Mouse (Mus musculus): ENCODE results near the gene Lin54. TPM values are rescaled to one million over a fixed set of nuclear protein-coding genes. Genes with fewer than 3 reads are reported as not detected.
A peak's percentile ranks its signal among the peaks of the same experiment; 100 is the strongest.

The Lin54 gene
- polyA plus RNA-seq, 1 experiment from 2014 or later: 10.2 TPM

DNA sequence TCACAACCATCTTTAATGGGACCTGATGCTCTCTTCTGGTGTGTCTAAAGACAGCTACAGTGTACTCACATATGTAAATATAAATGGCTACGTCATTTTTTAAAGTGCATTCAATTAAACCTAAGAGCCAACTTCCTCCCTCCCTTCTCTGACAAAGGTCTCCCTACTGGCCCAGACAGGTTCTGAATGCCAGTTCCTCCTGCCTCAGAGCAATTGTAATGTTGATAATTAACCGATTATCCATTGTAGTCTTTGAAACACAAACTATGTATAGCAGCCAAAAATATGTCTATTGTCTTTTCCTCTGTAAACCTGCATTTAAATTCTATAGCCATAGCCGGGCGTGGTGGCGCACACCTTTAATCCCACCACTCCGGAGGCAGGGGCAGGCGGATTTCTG lies 33.1 kb downstream of the Lin54 start:
- no peaks in the 10 kb centered on the region for H3K27me3 ChIP-seq (replicated peaks; ENCODE audit: control insufficient read depth, insufficient read depth, low read length)
- H3K9me3 ChIP-seq (ENCODE audit: control insufficient read depth, low read length): no peaks in the 10 kb centered on the region
- H3K4me1 ChIP-seq (ENCODE audit: control insufficient read depth, insufficient read depth, low read length): no peaks in the 10 kb centered on the region
- no peaks in the 10 kb centered on the region for H3K36me3 ChIP-seq (ENCODE audit: control insufficient read depth, insufficient read depth, low read length)
- H3K4me2 ChIP-seq (ENCODE audit: low read depth, low read length): no peak overlapping the region
- H3K27ac ChIP-seq (ENCODE audit: low read length): no peak overlapping the region
- no peak overlapping the region for H3K9ac ChIP-seq (ENCODE audit: low read depth, low read length)
- ATAC-seq: no peak
- 87% methylated on average over 7 of the region's 7 CpGs for WGBS
- no peak overlapping the region for H3K4me3 ChIP-seq (ENCODE audit: low read length)

DNA sequence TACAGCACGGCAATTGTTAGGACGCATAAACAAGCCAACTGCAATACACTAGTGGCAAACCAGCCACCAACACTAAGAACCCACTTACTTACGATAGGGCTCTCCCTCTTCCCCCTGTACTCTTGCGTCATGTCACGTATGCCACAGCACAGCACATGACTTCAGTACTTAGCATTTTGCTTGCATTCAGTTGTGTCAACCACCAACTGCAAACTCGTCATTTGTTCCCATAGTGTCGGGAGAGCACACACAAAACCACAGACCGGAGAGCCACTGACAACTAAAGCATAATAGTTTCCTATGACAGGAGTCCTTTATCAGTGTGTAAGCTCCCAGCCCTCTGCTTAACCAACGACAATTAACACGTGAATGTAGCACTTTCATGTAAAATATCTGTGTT lies 33.8 kb downstream of the Lin54 start:
- no peaks in the 10 kb centered on the region for H3K4me1 ChIP-seq (ENCODE audit: control insufficient read depth, insufficient read depth, low read length)
- no peak overlapping the region for H3K4me2 ChIP-seq (ENCODE audit: low read depth, low read length)
- H3K36me3 ChIP-seq (ENCODE audit: control insufficient read depth, insufficient read depth, low read length): no peaks in the 10 kb centered on the region
- H3K27me3 ChIP-seq (replicated peaks; ENCODE audit: control insufficient read depth, insufficient read depth, low read length): no peaks in the 10 kb centered on the region
- no peak overlapping the region for H3K4me3 ChIP-seq (ENCODE audit: low read length)
- no peak for ATAC-seq
- no peak overlapping the region for H3K9ac ChIP-seq (ENCODE audit: low read depth, low read length)
- no peaks in the 10 kb centered on the region for H3K9me3 ChIP-seq (ENCODE audit: control insufficient read depth, low read length)
- 87% methylated on average over 10 of the region's 10 CpGs for WGBS
- H3K27ac ChIP-seq (ENCODE audit: low read length): no peak overlapping the region

DNA sequence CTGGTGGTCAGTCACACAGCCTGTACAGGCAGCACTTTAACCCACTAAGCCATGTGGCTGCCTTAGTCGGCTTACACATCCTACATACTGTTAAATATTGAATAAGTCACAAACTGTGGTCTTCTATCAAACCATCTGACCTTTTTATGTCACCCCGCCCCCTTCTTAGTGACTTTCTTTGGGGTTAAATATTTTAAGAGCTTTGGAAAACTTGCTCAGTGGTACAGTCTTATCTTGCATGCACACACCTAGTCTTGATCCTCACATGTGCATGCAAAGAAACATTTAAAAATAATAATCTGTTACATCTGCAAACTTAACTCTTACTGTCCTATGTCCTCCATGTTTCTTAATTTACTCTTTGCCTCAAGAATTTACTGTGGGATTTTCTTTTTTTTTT lies 38.1 kb downstream of the Lin54 start:
- WGBS: 88% methylated on average over 2 of the region's 2 CpGs
- Histone ChIP-seq H3K27me3 (replicated peaks; ENCODE audit: control insufficient read depth, insufficient read depth, low read length) (no peaks in the 10 kb centered on the region), H3K4me2 (ENCODE audit: low read depth, low read length) (no peak overlapping the region), H3K4me3 (ENCODE audit: low read length) (no peak overlapping the region), H3K36me3 (ENCODE audit: control insufficient read depth, insufficient read depth, low read length) (peaks cover 15% of the 10 kb centered on the region), H3K9me3 (ENCODE audit: control insufficient read depth, low read length) (no peaks in the 10 kb centered on the region), H3K9ac (ENCODE audit: low read depth, low read length) (no peak overlapping the region), H3K4me1 (ENCODE audit: control insufficient read depth, insufficient read depth, low read length) (no peaks in the 10 kb centered on the region), H3K27ac (ENCODE audit: low read length) (no peak overlapping the region)
- no peak for ATAC-seq

DNA sequence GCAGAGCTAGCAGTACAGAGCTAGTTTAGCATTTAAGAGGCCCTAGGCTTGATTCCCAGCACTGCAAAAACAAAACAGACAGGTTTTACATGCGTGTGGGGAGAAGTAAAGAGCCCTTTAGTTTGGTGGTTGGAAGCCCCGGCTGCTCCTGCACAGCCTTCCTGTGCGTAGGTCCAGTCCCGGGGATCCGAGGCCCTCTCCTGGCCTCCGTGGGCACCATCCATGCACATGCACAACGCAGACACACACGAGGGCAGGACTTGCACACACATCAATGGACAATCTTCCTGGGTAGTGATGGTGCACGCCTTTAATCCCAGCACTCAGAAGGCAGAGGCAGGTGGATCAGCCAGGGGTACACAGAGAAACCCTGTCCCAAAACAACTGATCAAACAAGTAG lies 38.9 kb downstream of the Lin54 start:
- no peak overlapping the region for H3K4me2 ChIP-seq (ENCODE audit: low read depth, low read length)
- H3K4me1 ChIP-seq (ENCODE audit: control insufficient read depth, insufficient read depth, low read length): no peaks in the 10 kb centered on the region
- no peak for ATAC-seq
- no peak overlapping the region for H3K4me3 ChIP-seq (ENCODE audit: low read length)
- H3K27ac ChIP-seq (ENCODE audit: low read length): no peak overlapping the region
- H3K36me3 ChIP-seq (ENCODE audit: control insufficient read depth, insufficient read depth, low read length): peaks cover 15% of the 10 kb centered on the region
- 95% methylated on average over 9 of the region's 9 CpGs for WGBS
- no peak overlapping the region for H3K9ac ChIP-seq (ENCODE audit: low read depth, low read length)
- no peaks in the 10 kb centered on the region for H3K27me3 ChIP-seq (replicated peaks; ENCODE audit: control insufficient read depth, insufficient read depth, low read length)
- H3K9me3 ChIP-seq (ENCODE audit: control insufficient read depth, low read length): no peaks in the 10 kb centered on the region

DNA sequence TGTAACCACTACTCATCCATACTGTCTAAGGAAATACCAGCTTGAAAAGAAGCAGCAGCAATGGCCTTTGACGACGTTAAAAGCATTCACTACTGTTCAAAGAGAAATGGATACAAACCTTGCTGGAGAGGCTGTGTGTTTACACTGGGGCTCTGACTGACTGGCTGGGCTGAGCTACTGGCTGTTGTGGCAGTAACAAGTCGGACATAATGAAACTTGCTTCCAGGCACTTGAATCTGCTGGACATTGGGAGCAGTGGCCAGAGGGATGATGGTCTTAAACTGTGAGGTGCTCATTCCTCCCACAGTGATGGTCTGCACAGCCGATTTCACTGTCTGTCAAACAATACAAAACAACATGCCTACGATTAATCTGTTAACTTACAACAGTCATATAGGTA lies 41.0 kb downstream of the Lin54 start:
- no peak for ATAC-seq
- Histone ChIP-seq H3K4me1 (ENCODE audit: control insufficient read depth, insufficient read depth, low read length) (no peaks in the 10 kb centered on the region), H3K36me3 (ENCODE audit: control insufficient read depth, insufficient read depth, low read length) (peaks cover 15% of the 10 kb centered on the region), H3K9me3 (ENCODE audit: control insufficient read depth, low read length) (no peaks in the 10 kb centered on the region), H3K9ac (ENCODE audit: low read depth, low read length) (no peak overlapping the region), H3K27ac (ENCODE audit: low read length) (no peak overlapping the region), H3K27me3 (replicated peaks; ENCODE audit: control insufficient read depth, insufficient read depth, low read length) (no peaks in the 10 kb centered on the region), H3K4me2 (ENCODE audit: low read depth, low read length) (no peak overlapping the region), H3K4me3 (ENCODE audit: low read length) (no peak overlapping the region)
- 79% methylated on average over 5 of the region's 5 CpGs for WGBS

DNA sequence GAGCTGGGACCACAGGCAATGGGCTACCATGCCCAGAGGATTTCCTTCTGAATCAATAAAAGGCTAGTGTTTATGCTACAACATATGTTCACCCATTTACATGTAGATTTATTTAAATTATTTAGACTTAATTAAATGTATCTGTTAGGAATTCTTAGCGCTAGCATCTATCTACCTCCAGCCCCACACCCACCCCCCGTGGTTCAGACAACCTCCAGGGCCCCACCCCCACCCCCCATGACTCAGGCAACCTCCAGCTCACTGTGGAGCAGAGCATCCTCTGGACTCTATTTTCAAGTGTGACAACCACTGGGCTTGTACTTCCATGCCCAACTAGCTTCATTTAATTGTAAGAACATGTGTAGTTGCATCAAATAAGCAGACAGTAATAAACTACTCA lies 48.6 kb downstream of the Lin54 start:
- ATAC-seq: no peak
- no peak overlapping the region for H3K4me2 ChIP-seq (ENCODE audit: low read depth, low read length)

DNA sequence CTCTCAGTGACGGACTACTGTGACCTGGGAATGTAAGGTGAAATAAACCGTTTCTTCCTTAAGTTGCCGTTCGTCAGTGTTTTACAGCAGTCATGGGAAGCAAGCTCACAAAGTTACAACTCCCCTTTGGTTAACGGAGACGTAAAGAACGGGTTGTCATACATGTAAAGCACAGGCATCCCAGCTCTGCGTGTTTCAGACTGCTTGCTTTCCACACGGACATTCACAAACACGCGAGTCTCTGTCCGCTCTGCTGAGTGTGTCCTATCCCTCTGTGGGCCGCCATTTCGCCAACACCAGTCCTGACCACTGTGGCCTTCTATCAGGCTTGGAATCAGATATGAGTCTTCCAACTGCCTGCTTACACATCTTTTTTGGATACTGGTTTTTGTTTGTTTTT lies 61.6 kb downstream of the Lin54 start:
- Histone ChIP-seq H3K36me3 (ENCODE audit: control insufficient read depth, insufficient read depth, low read length) (peaks cover 7% of the 10 kb centered on the region; the same call in 1 of the 2 replicates), H3K9ac (ENCODE audit: low read depth, low read length) (no peak overlapping the region), H3K27me3 (replicated peaks; ENCODE audit: control insufficient read depth, insufficient read depth, low read length) (no peaks in the 10 kb centered on the region), H3K4me2 (ENCODE audit: low read depth, low read length) (no peak overlapping the region), H3K9me3 (ENCODE audit: control insufficient read depth, low read length) (no peaks in the 10 kb centered on the region), H3K4me3 (ENCODE audit: low read length) (no peak overlapping the region), H3K4me1 (ENCODE audit: control insufficient read depth, insufficient read depth, low read length) (no peaks in the 10 kb centered on the region), H3K27ac (ENCODE audit: low read length) (no peak overlapping the region)
- 93% methylated on average over 14 of the region's 14 CpGs for WGBS
- ATAC-seq: no peak

More for the DNA sequence above, 48.6 kb downstream of the Lin54 start:
- WGBS: 77% methylated on average over 2 of the region's 2 CpGs
- no peak overlapping the region for H3K27ac ChIP-seq (ENCODE audit: low read length)
- no peaks in the 10 kb centered on the region for H3K27me3 ChIP-seq (replicated peaks; ENCODE audit: control insufficient read depth, insufficient read depth, low read length)
- H3K9ac ChIP-seq (ENCODE audit: low read depth, low read length): no peak overlapping the region
- no peaks in the 10 kb centered on the region for H3K9me3 ChIP-seq (ENCODE audit: control insufficient read depth, low read length)
- H3K4me1 ChIP-seq (ENCODE audit: control insufficient read depth, insufficient read depth, low read length): no peaks in the 10 kb centered on the region
- H3K36me3 ChIP-seq (ENCODE audit: control insufficient read depth, insufficient read depth, low read length): peaks cover 15% of the 10 kb centered on the region
- no peak overlapping the region for H3K4me3 ChIP-seq (ENCODE audit: low read length)

DNA sequence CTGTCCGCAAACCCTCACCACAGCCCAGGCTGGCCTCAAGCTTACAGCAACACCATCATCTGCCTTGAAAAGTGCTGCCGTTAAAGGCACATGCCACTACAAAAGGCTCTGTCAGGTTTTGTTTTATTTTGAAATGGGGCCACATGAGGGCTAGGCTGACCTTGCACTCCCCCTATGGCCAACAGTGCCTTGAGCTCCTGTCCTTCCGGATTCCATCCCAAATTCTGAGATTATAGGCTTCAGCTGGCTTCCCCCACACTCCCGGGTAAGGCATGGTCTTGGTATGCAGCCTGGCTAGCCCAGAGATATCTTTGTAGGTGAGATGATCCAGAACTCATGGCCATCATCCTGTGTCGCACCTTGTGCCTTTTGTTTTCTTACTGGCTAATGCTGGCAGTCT lies 62.5 kb downstream of the Lin54 start:
- H3K4me3 ChIP-seq (ENCODE audit: low read length): no peak overlapping the region
- no peaks in the 10 kb centered on the region for H3K4me1 ChIP-seq (ENCODE audit: control insufficient read depth, insufficient read depth, low read length)
- no peaks in the 10 kb centered on the region for H3K27me3 ChIP-seq (replicated peaks; ENCODE audit: control insufficient read depth, insufficient read depth, low read length)
- no peak for ATAC-seq
- WGBS: 93% methylated on average over 5 of the region's 5 CpGs
- peaks cover 7% of the 10 kb centered on the region; the same call in 1 of the 2 replicates for H3K36me3 ChIP-seq (ENCODE audit: control insufficient read depth, insufficient read depth, low read length)
- no peaks in the 10 kb centered on the region for H3K9me3 ChIP-seq (ENCODE audit: control insufficient read depth, low read length)
- H3K27ac ChIP-seq (ENCODE audit: low read length): no peak overlapping the region
- no peak overlapping the region for H3K4me2 ChIP-seq (ENCODE audit: low read depth, low read length)
- no peak overlapping the region for H3K9ac ChIP-seq (ENCODE audit: low read depth, low read length)

DNA sequence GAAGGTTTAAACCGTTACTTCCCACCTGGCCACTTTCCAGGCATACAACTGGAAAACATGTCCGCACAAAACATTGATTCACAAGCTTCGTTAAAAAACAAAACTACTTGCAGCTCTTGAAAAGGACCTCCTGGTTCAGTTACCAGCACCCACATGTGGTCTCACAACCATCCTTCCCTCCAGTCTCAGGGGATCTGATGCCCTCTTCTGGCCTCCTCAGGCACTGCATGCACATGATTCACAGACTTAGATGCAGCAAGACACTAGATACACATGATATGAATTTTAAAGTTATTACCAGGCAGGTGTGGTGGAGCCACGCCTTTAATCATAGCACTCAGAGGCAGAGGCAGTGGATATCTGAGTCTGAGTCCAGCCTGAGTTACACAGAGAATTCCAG lies 63.4 kb downstream of the Lin54 start:
- H3K4me3 ChIP-seq (ENCODE audit: low read length): no peak overlapping the region
- H3K9me3 ChIP-seq (ENCODE audit: control insufficient read depth, low read length): no peaks in the 10 kb centered on the region
- H3K36me3 ChIP-seq (ENCODE audit: control insufficient read depth, insufficient read depth, low read length): peaks cover 7% of the 10 kb centered on the region; the same call in 1 of the 2 replicates
- no peak overlapping the region for H3K27ac ChIP-seq (ENCODE audit: low read length)
- H3K27me3 ChIP-seq (replicated peaks; ENCODE audit: control insufficient read depth, insufficient read depth, low read length): no peaks in the 10 kb centered on the region
- H3K9ac ChIP-seq (ENCODE audit: low read depth, low read length): no peak overlapping the region
- H3K4me2 ChIP-seq (ENCODE audit: low read depth, low read length): no peak overlapping the region
- no peak for ATAC-seq
- WGBS: 93% methylated on average over 4 of the region's 4 CpGs
- no peaks in the 10 kb centered on the region for H3K4me1 ChIP-seq (ENCODE audit: control insufficient read depth, insufficient read depth, low read length)

DNA sequence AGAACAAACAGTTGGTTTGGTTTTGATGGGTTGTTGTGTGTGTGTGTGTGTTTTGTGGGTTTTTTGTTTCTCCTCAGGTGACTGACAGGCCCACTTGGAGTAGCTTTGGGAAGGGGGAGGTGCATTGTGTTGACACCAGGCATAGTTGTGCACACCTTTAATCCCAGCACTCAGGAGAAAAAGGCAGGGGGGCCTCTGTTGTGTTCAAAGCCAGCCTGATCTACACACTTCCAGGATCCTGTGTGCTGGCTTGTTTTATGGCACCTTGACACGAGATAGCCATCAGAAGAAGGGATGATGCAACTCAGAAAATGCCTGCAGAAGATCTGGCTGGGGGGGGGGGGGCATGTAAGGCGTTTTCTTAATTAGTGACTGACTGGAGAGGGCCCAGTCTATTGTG lies 69.5 kb downstream of the Lin54 start:
- H3K4me2 ChIP-seq (ENCODE audit: low read depth, low read length): peak overlapping the region; percentile 82; the same call in 1 of the 2 replicates

More for the DNA sequence above, 69.5 kb downstream of the Lin54 start:
- H3K27me3 ChIP-seq (replicated peaks; ENCODE audit: control insufficient read depth, insufficient read depth, low read length): no peaks in the 10 kb centered on the region
- no peak overlapping the region for H3K9ac ChIP-seq (ENCODE audit: low read depth, low read length)
- H3K4me3 ChIP-seq (ENCODE audit: low read length): peak overlapping the region; percentile 61; the same call in 1 of the 2 replicates
- peaks cover 2% of the 10 kb centered on the region; the same call in 1 of the 2 replicates for H3K36me3 ChIP-seq (ENCODE audit: control insufficient read depth, insufficient read depth, low read length)
- ATAC-seq: no peak
- 34% methylated on average over 2 of the region's 2 CpGs for WGBS
- H3K9me3 ChIP-seq (ENCODE audit: control insufficient read depth, low read length): no peaks in the 10 kb centered on the region
- H3K4me1 ChIP-seq (ENCODE audit: control insufficient read depth, insufficient read depth, low read length): peaks cover 29% of the 10 kb centered on the region
- 0 out of 2 replicates have a peak overlapping the region, but pooled peaks have one; percentile 34 for H3K27ac ChIP-seq (ENCODE audit: low read length)
